8 mouse cellular contexts compared by ENCODE assay signal in genomic region chr8:20557609-20558008, GRCm38 (mm10). TPM values are rescaled to one million over a fixed set of nuclear protein-coding genes. Genes with fewer than 3 reads are reported as not detected.
DNase-seq lines count a peak whose midpoint lies in the region; ATAC-seq and TF ChIP-seq lines count a peak whose summit lies in the region.
"Not testable (repeated sequence)": the region's sequence is repeated elsewhere in the genome, so short reads cannot be mapped to it uniquely, and the experiment has no call there.

No protein-coding gene starts in this region.

- H3K27ac ChIP-seq in hindbrain, embryonic 13.5 days; layer of hippocampus, adult 2 months; neural tube, embryonic 13.5 days (replicated peaks): not testable (repeated sequence)

- peak overlapping the region; percentile 36 for H3K4me2 ChIP-seq in hindbrain, embryonic 13.5 days
- peak overlapping the region; percentile 40 for H3K4me2 ChIP-seq in neural tube, embryonic 13.5 days

- peak; percentile 60 for ATAC-seq in G1E (ENCODE audit: extremely low read depth, insufficient number of reproducible peaks, low FRiP score, poor library complexity, severe bottlenecking)
- peak; percentile 96 for ATAC-seq in hindbrain, embryonic 13.5 days (ENCODE audit: low FRiP score)
- ATAC-seq in neural tube, embryonic 13.5 days (ENCODE audit: low read depth): peak; percentile 98

- TF ChIP-seq POLR2A in lung, adult 2 months (IDR thresholded peaks at IDR 0.05; ENCODE audit: borderline replicate concordance, extremely low read depth, low read depth, low read length): not testable (repeated sequence)

- not testable (repeated sequence) for TF ChIP-seq CTCF in G1E (IDR thresholded peaks at IDR 0.05; ENCODE audit: low read depth, low read length); layer of hippocampus, adult 2 months (conservative IDR thresholded peaks at IDR 0.05); lung, adult 2 months (IDR thresholded peaks at IDR 0.05; ENCODE audit: insufficient read depth, low read length)

- not testable (repeated sequence) for H3K9me3 ChIP-seq in G1E (replicated peaks); hindbrain, embryonic 13.5 days; neural tube, embryonic 13.5 days

- not testable (repeated sequence) for DNase-seq in G1E (ENCODE audit: low spot score)
- peak; percentile 41 for DNase-seq in cerebellum, postnatal 36 days
- peak; percentile 32 for DNase-seq in gastrocnemius, postnatal 25 days
- peak in 1 of 2 experiments; percentile 24 for DNase-seq in layer of hippocampus, adult 2 months (ENCODE audit: low spot score in 2 of 2)
- DNase-seq in lung, adult 2 months: peak; percentile 31
- peak; percentile 48 for DNase-seq in testis, postnatal 14 days (ENCODE audit: low spot score)

- H3K4me1 ChIP-seq in G1E (ENCODE audit: insufficient read depth, low read depth, low read length); hindbrain, embryonic 13.5 days (replicated peaks); lung, adult 2 months (ENCODE audit: control insufficient read depth, insufficient read depth, low read length); neural tube, embryonic 13.5 days (replicated peaks): not testable (repeated sequence)

- not testable (repeated sequence) for H3K27me3 ChIP-seq in G1E (ENCODE audit: insufficient read depth, low read length); hindbrain, embryonic 13.5 days; neural tube, embryonic 13.5 days

- not testable (repeated sequence) for H3K9ac ChIP-seq in hindbrain, embryonic 13.5 days; neural tube, embryonic 13.5 days

- not testable (repeated sequence) for H3K4me3 ChIP-seq in G1E (ENCODE audit: low read depth, low read length)
- peak overlapping the region; percentile 31 for H3K4me3 ChIP-seq in hindbrain, embryonic 13.5 days
- H3K4me3 ChIP-seq in layer of hippocampus, adult 2 months: peak overlapping the region; percentile 37
- peak overlapping the region; percentile 47 for H3K4me3 ChIP-seq in lung, adult 2 months (replicated peaks; ENCODE audit: extremely low read depth, low read depth, low read length)
- peak overlapping the region; percentile 27 for H3K4me3 ChIP-seq in neural tube, embryonic 13.5 days

- WGBS in hindbrain, embryonic 13.5 days: 46% methylated on average over 44 of the region's 47 CpGs
- 67% methylated on average over 47 of the region's 47 CpGs for WGBS in lung, adult 2 months
- 58% methylated on average over 47 of the region's 47 CpGs for WGBS in neural tube, embryonic 13.5 days

- H3K36me3 ChIP-seq in G1E (replicated peaks); hindbrain, embryonic 13.5 days; neural tube, embryonic 13.5 days: not testable (repeated sequence)

RNA-seq across cellular contexts. Expression of gene Gm21119, which starts 57.1 kb away (rescaled TPM):
- total RNA-seq in G1E (2014; fragmentation: Nextera tagmentation): not detected in 2 replicates
- total RNA-seq in G1E (2017): 0.46 and 1.3 TPM in 2 replicates
- not detected in 2 replicates for polyA plus RNA-seq in G1E (2012)
- total RNA-seq in gastrocnemius, postnatal 25 days (2021): under 1 TPM; 0.29 to 0.36 TPM
- 0.08 and 0.09 TPM in 2 replicates for polyA plus RNA-seq in hindbrain, embryonic 13.5 days (2015; fragmentation: Nextera tagmentation; extraction: Ambion mirVana)
- total RNA-seq in layer of hippocampus, adult 2 months (2021): 1 to 10 TPM in 1 of 2 experiments, under 1 TPM in 1; 0.88 to 1.2 TPM
- not detected in 2 replicates for polyA plus RNA-seq in lung, adult 2 months (2012; rRNA removed)
- polyA plus RNA-seq in neural tube, embryonic 13.5 days (2015; fragmentation: Nextera tagmentation; extraction: Ambion mirVana): 0.15 and 0.21 TPM in 2 replicates
